Mouse (Mus musculus) MEL (cell line): Measurements from ENCODE around the gene Mtnr1b. TPM values are rescaled to one million over a fixed set of nuclear protein-coding genes. Genes with fewer than 3 reads are reported as not detected.

Experiments
- DNase-seq: peaks from one replicate; pipeline ENCODE4 v3.0.0; 2011; ENCODE audit warnings: low read depth, low spot score
- H3K27ac ChIP-seq: 2 replicates; pipeline ENCODE4 v1.5.1; 2012; ENCODE audit warnings: low read depth, mild to moderate bottlenecking, control low read depth, low read length, moderate library complexity; ENCODE audit not compliant: control insufficient read depth
- H3K27me3 ChIP-seq, 2 experiments: fragments of 150-350 bp in 1 of 2; sonication (generic) in 1 of 2; 2 replicates each; pipeline ENCODE4 v1.6.1; 2012; ENCODE audit warnings: low read length in 2 of 2, mild to moderate bottlenecking in 2 of 2, improper control_type of control experiment in 1 of 2, moderate library complexity in 1 of 2; ENCODE audit not compliant: insufficient read depth in 2 of 2, control insufficient read depth in 1 of 2
- H3K36me3 ChIP-seq, 2 experiments: 2 replicates each; pipeline ENCODE4 v1.6.1; 2012 to 2014; ENCODE audit warnings: low read length in 2 of 2, improper control_type of control experiment in 1 of 2, inconsistent platforms in 1 of 2, mild to moderate bottlenecking in 1 of 2; ENCODE audit not compliant: insufficient read depth in 2 of 2, control insufficient read depth in 1 of 2
- H3K4me1 ChIP-seq, 2 experiments: fragments of 150-350 bp in 1 of 2; sonication (generic) in 1 of 2; 2 replicates each; pipeline ENCODE4 v1.6.1; 2012; ENCODE audit warnings: low read length in 2 of 2, improper control_type of control experiment in 1 of 2, mild to moderate bottlenecking in 1 of 2; ENCODE audit not compliant: insufficient read depth in 2 of 2, control insufficient read depth in 1 of 2
- H3K4me3 ChIP-seq, 2 experiments: fragments of 150-350 bp in 1 of 2; sonication (generic) in 1 of 2; 2 replicates each; pipeline ENCODE4 v1.5.1; 2012; ENCODE audit warnings: low read depth in 2 of 2, low read length in 2 of 2, mild to moderate bottlenecking in 2 of 2, moderate library complexity in 2 of 2, control low read depth in 1 of 2, improper control_type of control experiment in 1 of 2; ENCODE audit not compliant: control insufficient read depth in 1 of 2, insufficient read depth in 1 of 2
- H3K79me2 ChIP-seq: 2 replicates; pipeline ENCODE4 v1.6.1; 2012; ENCODE audit warnings: mild to moderate bottlenecking, low read length, moderate library complexity; ENCODE audit not compliant: control insufficient read depth, poor library complexity, insufficient read depth
- H3K9ac ChIP-seq: 2 replicates; pipeline ENCODE4 v1.6.1; 2012; ENCODE audit warnings: low read depth, mild to moderate bottlenecking, control low read depth, low read length, moderate library complexity; ENCODE audit not compliant: control insufficient read depth, poor library complexity, severe bottlenecking
- H3K9me3 ChIP-seq: fragments of 150-350 bp; sonication (generic); replicated peaks from 2 replicates; pipeline ENCODE4 v1.6.1; 2012; ENCODE audit warnings: mild to moderate bottlenecking, low read length, improper control_type of control experiment, moderate library complexity; ENCODE audit not compliant: insufficient read depth
- CHD1 ChIP-seq: IDR thresholded peaks from 2 replicates; pipeline ENCODE4 v1.6.1; 2012; ENCODE audit warnings: low read depth, mild to moderate bottlenecking, inconsistent platforms, low read length, improper control_type of control experiment
- CHD2 ChIP-seq: IDR thresholded peaks from 2 replicates; pipeline ENCODE4 v1.6.1; 2011; ENCODE audit warnings: low read length, improper control_type of control experiment
- CTCF ChIP-seq, 3 experiments: IDR thresholded peaks in 2 of 3; conservative IDR thresholded peaks in 1 of 3; 2 replicates each; pipeline ENCODE4 v1.5.1; 2011 to 2012; ENCODE audit warnings: low read length in 3 of 3, low read depth in 2 of 3, mild to moderate bottlenecking in 2 of 3, improper control_type of control experiment in 1 of 3, inconsistent platforms in 1 of 3, mixed read lengths in 1 of 3, moderate library complexity in 1 of 3; ENCODE audit not compliant: control insufficient read depth in 1 of 3, insufficient read depth in 1 of 3, poor library complexity in 1 of 3, severe bottlenecking in 1 of 3
- E2F4 ChIP-seq: IDR thresholded peaks from 2 replicates; pipeline ENCODE4 v1.6.1; 2011; ENCODE audit warnings: low read depth, low read length, improper control_type of control experiment, borderline replicate concordance
- JUND ChIP-seq: IDR thresholded peaks from 2 replicates; pipeline ENCODE4 v1.6.1; 2011; ENCODE audit warnings: low read depth, mild to moderate bottlenecking, improper control_type of control experiment, low read length
- MAFK ChIP-seq: IDR thresholded peaks from 2 replicates; pipeline ENCODE4 v1.6.1; 2011; ENCODE audit warnings: low read depth, mild to moderate bottlenecking, low read length, improper control_type of control experiment, borderline replicate concordance
- MAX ChIP-seq: IDR thresholded peaks from 2 replicates; pipeline ENCODE4 v1.6.1; 2011; ENCODE audit warnings: low read length, improper control_type of control experiment
- MAZ ChIP-seq: IDR thresholded peaks from 2 replicates; pipeline ENCODE4 v1.6.1; 2012; ENCODE audit warnings: low read depth, mild to moderate bottlenecking, inconsistent platforms, low read length, improper control_type of control experiment
- MEF2A ChIP-seq: IDR thresholded peaks from 2 replicates; pipeline ENCODE4 v1.6.1; 2014; ENCODE audit warnings: low read depth, mild to moderate bottlenecking, inconsistent platforms, low read length, improper control_type of control experiment; ENCODE audit not compliant: poor library complexity, insufficient replicate concordance, severe bottlenecking; ENCODE audit errors: extremely low read depth
- MYB ChIP-seq: IDR thresholded peaks from 2 replicates; pipeline ENCODE4 v1.6.1; 2011; ENCODE audit warnings: mild to moderate bottlenecking, low read depth, low read length, improper control_type of control experiment
- NELFE ChIP-seq: IDR thresholded peaks from 2 replicates; pipeline ENCODE4 v1.6.1; 2011; ENCODE audit warnings: low read depth, low read length, improper control_type of control experiment
- NRF1 ChIP-seq: IDR thresholded peaks from 2 replicates; pipeline ENCODE4 v1.6.1; 2014; ENCODE audit warnings: low read depth, mild to moderate bottlenecking, inconsistent platforms, low read length, improper control_type of control experiment, moderate library complexity; ENCODE audit not compliant: poor library complexity, insufficient read depth, severe bottlenecking
- POLR2A ChIP-seq, 2 experiments: IDR thresholded peaks; 2 replicates each; pipeline ENCODE4 v1.6.1; 2011 to 2012; ENCODE audit warnings: low read length in 2 of 2, mild to moderate bottlenecking in 2 of 2, control low read depth in 1 of 2, improper control_type of control experiment in 1 of 2, low read depth in 1 of 2, moderate library complexity in 1 of 2; ENCODE audit not compliant: control insufficient read depth in 1 of 2, insufficient read depth in 1 of 2, poor library complexity in 1 of 2
- SIN3A ChIP-seq: IDR thresholded peaks from 2 replicates; pipeline ENCODE4 v1.6.1; 2012; ENCODE audit warnings: low read length, improper control_type of control experiment, inconsistent platforms
- ZKSCAN1 ChIP-seq: IDR thresholded peaks from 2 replicates; pipeline ENCODE4 v1.6.1; 2012; ENCODE audit warnings: low read depth, mild to moderate bottlenecking, inconsistent platforms, low read length, improper control_type of control experiment, moderate library complexity
- polyA plus RNA-seq, 2 experiments: library from polyadenylated mRNA; stranded (reverse) in 1 of 2; unstranded in 1 of 2; fragments of >175 nt in 1 of 2; fragments of >200 nt in 1 of 2; gene quantifications; 2 replicates each; pipeline versions ENCODE4 v1.2.1 to v1.2.4; 2012; ENCODE audit warnings: low replicate concordance in 2 of 2, low read depth in 1 of 2; ENCODE audit not compliant: insufficient read length in 2 of 2, insufficient read depth in 1 of 2, missing spikeins in 1 of 2
- total RNA-seq: library from RNA; depleted of rRNA; stranded (reverse); fragments of 300-350 nt; gene quantifications from 2 replicates; pipeline ENCODE4 v1.2.3, GENCODE M21; 2012

Gene Mtnr1b
- total and polyA plus RNA-seq, 3 experiments: not detected

GRCm38 (mm10) chr9:15869456-15869855 lies 4.9 kb downstream of the Mtnr1b start:
- no peak for TF ChIP-seq POLR2A (IDR thresholded peaks at IDR 0.05; ENCODE audit: control insufficient read depth in 1 of 2, insufficient read depth in 1 of 2, low read depth in 1 of 2, low read length in 2 of 2, poor library complexity in 1 of 2)
- no peak for TF ChIP-seq CHD2
- TF ChIP-seq MAFK: no peak
- TF ChIP-seq JUND: no peak
- no peak for TF ChIP-seq E2F4
- no peak for TF ChIP-seq MEF2A
- no peak for TF ChIP-seq CTCF (IDR thresholded peaks at IDR 0.05 in 2 of 3, conservative IDR thresholded peaks at IDR 0.05 in 1 of 3; ENCODE audit: control insufficient read depth in 1 of 3, insufficient read depth in 1 of 3, low read depth in 2 of 3, low read length in 3 of 3, poor library complexity in 1 of 3, severe bottlenecking in 1 of 3)
- no peak for TF ChIP-seq MAX
- no peak for TF ChIP-seq NRF1
- no peak for TF ChIP-seq MYB
- TF ChIP-seq MAZ: no peak
- H3K27ac ChIP-seq: no peak overlapping the region
- H3K36me3 ChIP-seq: no peaks in the 10 kb centered on the region
- H3K79me2 ChIP-seq: no peaks in the 10 kb centered on the region
- no peak overlapping the region for H3K9ac ChIP-seq
- no peak for DNase-seq
- H3K4me3 ChIP-seq: no peak overlapping the region
- peaks cover 0 to 2% of the 10 kb centered on the region in 2 experiments; a peak in 2 of 4 replicates for H3K27me3 ChIP-seq
- no peaks in the 10 kb centered on the region for H3K9me3 ChIP-seq
- H3K4me1 ChIP-seq: no peaks in the 10 kb centered on the region

- H3K27me3 ChIP-seq: peaks cover 0 to 2% of the 10 kb centered on the region in 2 experiments; a peak in 2 of 4 replicates
- DNase-seq: no peak
- no peak overlapping the region for H3K4me3 ChIP-seq
- no peaks in the 10 kb centered on the region for H3K36me3 ChIP-seq
- no peak overlapping the region for H3K9ac ChIP-seq
- H3K9me3 ChIP-seq: no peaks in the 10 kb centered on the region
- TF ChIP-seq MAFK: no peak
- TF ChIP-seq CHD1: no peak
- no peak for TF ChIP-seq ZKSCAN1
- no peak for TF ChIP-seq SIN3A
- TF ChIP-seq NELFE: no peak
- TF ChIP-seq MAZ: no peak
- TF ChIP-seq MEF2A: no peak
- no peak overlapping the region for H3K27ac ChIP-seq
- H3K79me2 ChIP-seq: no peaks in the 10 kb centered on the region
- H3K4me1 ChIP-seq: no peaks in the 10 kb centered on the region
These were observed 7.9 kb downstream of the Mtnr1b start for GRCm38 (mm10) chr9:15866280-15867072.
